Mouse (Mus musculus): ENCODE data around the gene Acad10.

DNA sequence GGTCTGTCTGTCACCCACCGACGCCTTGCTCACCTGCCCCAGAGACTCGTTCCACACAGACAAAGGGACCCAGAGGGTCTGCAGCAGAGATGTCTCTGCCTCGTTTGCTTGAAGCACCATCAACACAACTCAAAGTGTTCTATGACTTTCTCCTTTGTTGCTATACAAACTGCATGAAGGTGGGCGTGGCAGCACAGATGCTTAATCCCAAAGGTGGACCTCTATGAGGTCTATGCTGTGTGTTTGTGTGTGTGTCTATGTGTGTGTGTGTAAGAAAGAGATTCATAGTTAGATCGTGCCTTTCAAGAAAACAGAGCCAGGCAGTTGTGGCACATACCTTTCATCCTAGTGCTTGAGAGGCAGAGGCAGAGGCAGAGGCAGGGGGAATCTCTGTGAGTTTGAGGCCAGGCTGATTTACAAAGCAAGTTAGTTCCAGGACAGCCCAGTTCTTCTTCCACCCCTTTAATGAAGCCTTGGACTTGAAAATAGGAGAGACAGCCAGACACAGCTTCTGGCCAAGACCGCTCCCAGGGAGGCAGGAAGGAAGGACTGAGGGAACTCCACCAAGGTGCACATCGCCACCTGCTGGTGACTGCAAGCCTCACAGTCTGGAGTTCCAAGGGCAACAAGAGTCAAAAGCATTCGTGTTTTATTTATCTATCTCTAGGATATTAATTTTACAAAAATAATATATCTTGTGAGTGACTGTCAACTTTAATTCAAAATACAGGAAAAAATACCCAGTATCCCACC lies 58.6 kb downstream of the Acad10 start:
- TF ChIP-seq GATA1 (IDR thresholded peaks at IDR 0.05; ENCODE audit: borderline replicate concordance, low read length) (no peak), FLI1 (IDR thresholded peaks at IDR 0.05; ENCODE audit: low read length) (no peak)
